Mouse (Mus musculus) gastrocnemius, postnatal 10 days (tissue): ENCODE data around the gene Tspan5. TPM values are rescaled to one million over a fixed set of nuclear protein-coding genes. Genes with fewer than 3 reads are reported as not detected.

Experiments used
- DNase-seq: peaks from one replicate; pipeline ENCODE4 v3.0.0; 2021; ENCODE audit warnings: mixed read lengths
- total RNA-seq, 2 experiments: library from RNA; stranded (reverse); gene quantifications; 2 replicates each; pipeline ENCODE4 v1.2.3; 2021

The Tspan5 gene
- total RNA-seq, 2 experiments from 2014 or later: 10.6 to 12.1 TPM

- no peak for DNase-seq
Observed at GRCm38 (mm10) chr3:138847809-138848208, 105.8 kb downstream of the Tspan5 start.

- DNase-seq: no peak
Observed at GRCm38 (mm10) chr3:138849755-138850301, 107.8 kb downstream of the Tspan5 start.

- DNase-seq: no peak
Observed at GRCm38 (mm10) chr3:138851876-138852275, 109.9 kb downstream of the Tspan5 start.

- DNase-seq: no peak
Observed at GRCm38 (mm10) chr3:138852982-138853689, 111.1 kb downstream of the Tspan5 start.

GRCm38 (mm10) chr3:138853996-138854836 lies 112.2 kb downstream of the Tspan5 start:
- no peak for DNase-seq

GRCm38 (mm10) chr3:138855387-138855786 lies 113.4 kb downstream of the Tspan5 start:
- no peak for DNase-seq

GRCm38 (mm10) chr3:138856946-138857345 lies 115.0 kb downstream of the Tspan5 start:
- DNase-seq: no peak

GRCm38 (mm10) chr3:138857805-138858546 lies 116.0 kb downstream of the Tspan5 start:
- DNase-seq: no peak

GRCm38 (mm10) chr3:138858649-138859048 lies 116.7 kb downstream of the Tspan5 start:
- DNase-seq: no peak

- DNase-seq: no peak
Observed at GRCm38 (mm10) chr3:138859166-138859565, 117.2 kb downstream of the Tspan5 start.

GRCm38 (mm10) chr3:138859666-138860065 lies 117.7 kb downstream of the Tspan5 start:
- no peak for DNase-seq

GRCm38 (mm10) chr3:138860257-138860760 lies 118.3 kb downstream of the Tspan5 start:
- DNase-seq: no peak

GRCm38 (mm10) chr3:138861032-138861431 lies 119.0 kb downstream of the Tspan5 start:
- DNase-seq: no peak

GRCm38 (mm10) chr3:138861589-138861988 lies 119.6 kb downstream of the Tspan5 start:
- no peak for DNase-seq

- no peak for DNase-seq
Observed at GRCm38 (mm10) chr3:138864166-138864648, 122.2 kb downstream of the Tspan5 start.

- no peak for DNase-seq
Observed at GRCm38 (mm10) chr3:138865271-138865670, 123.3 kb downstream of the Tspan5 start.

GRCm38 (mm10) chr3:138867149-138867848 lies 125.3 kb downstream of the Tspan5 start:
- no peak for DNase-seq

- no peak for DNase-seq
Observed at GRCm38 (mm10) chr3:138868409-138868808, 126.4 kb downstream of the Tspan5 start.

- DNase-seq: no peak
Observed at GRCm38 (mm10) chr3:138875282-138875681, 133.3 kb downstream of the Tspan5 start.

- no peak for DNase-seq
Observed at GRCm38 (mm10) chr3:138875936-138876335, 133.9 kb downstream of the Tspan5 start.

- no peak for DNase-seq
Observed at GRCm38 (mm10) chr3:138876418-138876817, 134.4 kb downstream of the Tspan5 start.
